Mouse (Mus musculus) olfactory bulb, adult 2 months (tissue): ENCODE results near the gene Olfr39. TPM values are rescaled to one million over a fixed set of nuclear protein-coding genes. Genes with fewer than 3 reads are reported as not detected.
"Not testable (repeated sequence)": the region's sequence is repeated elsewhere in the genome, so short reads cannot be mapped to it uniquely, and the experiment has no call there.

Experiments
- H3K27ac ChIP-seq: fragments of 200-500 bp; 2 replicates; pipeline ENCODE4 v1.5.1; 2012; ENCODE audit warnings: low read depth, low read length; ENCODE audit not compliant: insufficient read depth
- H3K4me1 ChIP-seq: fragments of 200-500 bp; 2 replicates; pipeline ENCODE4 v1.6.1; 2012; ENCODE audit warnings: low read length; ENCODE audit not compliant: control insufficient read depth, insufficient read depth
- H3K4me3 ChIP-seq: fragments of 200-500 bp; 2 replicates; pipeline ENCODE4 v1.5.1; 2012; ENCODE audit warnings: mild to moderate bottlenecking, low read depth, low read length, moderate library complexity; ENCODE audit not compliant: insufficient read depth
- CTCF ChIP-seq: fragments of 200-500 bp; IDR thresholded peaks from 2 replicates; pipeline ENCODE4 v1.5.1; 2012; ENCODE audit warnings: low read depth, mild to moderate bottlenecking, low read length, moderate library complexity; ENCODE audit not compliant: insufficient read depth
- POLR2A ChIP-seq: fragments of 200-500 bp; IDR thresholded peaks from 2 replicates; pipeline ENCODE4 v1.6.1; 2012; ENCODE audit warnings: mild to moderate bottlenecking, low read depth, low read length, moderate library complexity; ENCODE audit not compliant: insufficient read depth
- WGBS: fragments of 180-500 bp; shearing (Covaris S2); methylation state at CpG from one replicate; pipeline ENCODE4 v1.1.7; 2018; 5-methylcytosine and 5-hydroxymethylcytosine counted together
- polyA plus RNA-seq: library from polyadenylated mRNA; stranded (reverse); fragments of >200 nt; gene quantifications from 2 replicates; pipeline ENCODE4 v1.2.4, GENCODE M21; 2012; ENCODE audit warnings: low replicate concordance; ENCODE audit not compliant: missing spikeins, insufficient read depth, insufficient read length

Olfr39 gene
- not detected in 2 replicates for polyA plus RNA-seq

- 89% methylated on average over 1 of the region's 1 CpGs for WGBS
- H3K27ac ChIP-seq, result no peak within 1 kb of the TSS
- H3K4me3 ChIP-seq, result no peak within 1 kb of the TSS
- H3K4me1 ChIP-seq, result no peaks in the 10 kb centered on the region
- no peak for TF ChIP-seq CTCF
- no peak for TF ChIP-seq POLR2A
Measured at GRCm38 (mm10) chr9:20282051-20282450, at the start of gene Olfr39. Gene Olfr39, plus strand, starts transcription at chr9:20282351.

- H3K4me1 ChIP-seq, result no peaks in the 10 kb centered on the region
- H3K4me3 ChIP-seq, result no peak within 1 kb of the TSS
- no peak within 1 kb of the TSS for H3K27ac ChIP-seq
- TF ChIP-seq CTCF, result no peak
- no peak for TF ChIP-seq POLR2A
Measured at GRCm38 (mm10) chr9:20236819-20237218, 45.3 kb upstream of the Olfr39 start, which contains the start of gene Olfr872. Gene Olfr872, plus strand, starts transcription at chr9:20237119.

- no peak for TF ChIP-seq CTCF
- TF ChIP-seq POLR2A, result no peak
- Histone ChIP-seq H3K27ac (no peak overlapping the region), H3K4me1 (no peaks in the 10 kb centered on the region), H3K4me3 (no peak overlapping the region)
- 69% methylated on average over 2 of the region's 2 CpGs for WGBS
Measured at GRCm38 (mm10) chr9:20237378-20237777, 44.8 kb upstream of the Olfr39 start.

- not testable (repeated sequence) for H3K4me3 ChIP-seq, H3K27ac ChIP-seq, H3K4me1 ChIP-seq
- WGBS, result 88% methylated on average over 5 of the region's 5 CpGs
Measured at GRCm38 (mm10) chr9:20295562-20295961, 13.4 kb downstream of the Olfr39 start.

GRCm38 (mm10) chr9:20298232-20298631, 16.1 kb downstream of the Olfr39 start, which contains the start of gene Olfr873:
Gene Olfr873, plus strand, starts transcription at chr9:20298532.
- TF ChIP-seq POLR2A (no peak), CTCF (no peak)
- no peaks in the 10 kb centered on the region for H3K4me1 ChIP-seq
- no peak within 1 kb of the TSS for H3K27ac ChIP-seq
- H3K4me3 ChIP-seq, result no peak within 1 kb of the TSS
- 86% methylated on average over 1 of the region's 1 CpGs for WGBS

- TF ChIP-seq POLR2A, result no peak
- TF ChIP-seq CTCF, result no peak
- Histone ChIP-seq H3K27ac (no peak within 1 kb of the TSS), H3K4me1 (no peaks in the 10 kb centered on the region), H3K4me3 (no peak within 1 kb of the TSS)
Measured at GRCm38 (mm10) chr9:20335994-20336393, 53.8 kb downstream of the Olfr39 start, which contains the start of gene Olfr18. Gene Olfr18, minus strand, starts transcription at chr9:20336094.

Other genes with a start within 250 kb of the Olfr39 start
- gene Olfr867, start 224.8 kb upstream of the Olfr39 start, polyA plus RNA-seq, result not detected in 2 replicates
- not detected in 2 replicates for gene Olfr868, start 183.7 kb upstream of the Olfr39 start, polyA plus RNA-seq
- not detected in 2 replicates for gene Olfr869, start 153.3 kb upstream of the Olfr39 start, polyA plus RNA-seq
- gene Olfr870, start 108.3 kb upstream of the Olfr39 start, polyA plus RNA-seq, result not detected in 2 replicates
- not detected in 2 replicates for gene Olfr871, start 70.1 kb upstream of the Olfr39 start, polyA plus RNA-seq
- gene Olfr872, start 45.2 kb upstream of the Olfr39 start, polyA plus RNA-seq, result not detected in 2 replicates
- gene Olfr873, start 16.2 kb downstream of the Olfr39 start, polyA plus RNA-seq, result not detected in 2 replicates
- gene Olfr18, start 53.7 kb downstream of the Olfr39 start, polyA plus RNA-seq, result not detected in 2 replicates
- not detected in 2 replicates for gene Zfp560, start 102.8 kb downstream of the Olfr39 start, polyA plus RNA-seq
- not detected in 2 replicates for gene Zfp26, start 177.8 kb downstream of the Olfr39 start, polyA plus RNA-seq
- gene Zfp426, start 210.4 kb downstream of the Olfr39 start, polyA plus RNA-seq, result not detected in 2 replicates
- gene Zfp266, start 239.1 kb downstream of the Olfr39 start, polyA plus RNA-seq, result 158 TPM in 1 of 2 replicates, not detected in the other